Mouse (Mus musculus) megakaryocyte progenitor cell, adult 5-6 weeks (primary cell): ENCODE data around the gene Gm20388. TPM values are rescaled to one million over a fixed set of nuclear protein-coding genes. Genes with fewer than 3 reads are reported as not detected.

Experiments
- ATAC-seq: replicated peaks from 2 replicates; pipeline ENCODE4 v1.8.0; 2016; ENCODE audit warnings: mild to moderate bottlenecking, moderate TSS enrichment, inconsistent platforms; ENCODE audit not compliant: poor library complexity
- total RNA-seq, 2 experiments: library from RNA; stranded (forward) in 1 of 2; stranded (reverse) in 1 of 2; fragments of 157-497, 149-512 nt in 1 of 2; fragments of 200-1000 nt in 1 of 2; gene quantifications; 2 replicates each; pipeline versions ENCODE4 v1.2.3 to v1.2.4; 2015 to 2017

Gm20388 gene
- total RNA-seq, 2 experiments from 2014 or later = 18.6 TPM; not detected in 1

- no peak for ATAC-seq
These were observed 2882.9 kb downstream of the Gm20388 start for GRCm38 (mm10) chr8:122793375-122794174.

GRCm38 (mm10) chr8:122794175-122794454 is 2883.5 kb downstream of the Gm20388 start:
- no peak for ATAC-seq

- no peak for ATAC-seq
These were observed 2893.5 kb downstream of the Gm20388 start for GRCm38 (mm10) chr8:122803906-122804761.

- ATAC-seq = no peak
These were observed 2894.7 kb downstream of the Gm20388 start for GRCm38 (mm10) chr8:122805349-122805748.

- no peak for ATAC-seq
These were observed 2896.4 kb downstream of the Gm20388 start for GRCm38 (mm10) chr8:122806956-122807538.

GRCm38 (mm10) chr8:122807907-122808306 is 2897.3 kb downstream of the Gm20388 start:
- no peak for ATAC-seq

GRCm38 (mm10) chr8:122810376-122810775 is 2899.7 kb downstream of the Gm20388 start:
- ATAC-seq = no peak

- no peak for ATAC-seq
These were observed 2901.3 kb downstream of the Gm20388 start for GRCm38 (mm10) chr8:122811870-122812494.

GRCm38 (mm10) chr8:122812610-122813250 is 2902.1 kb downstream of the Gm20388 start:
- ATAC-seq = peak; percentile 76

GRCm38 (mm10) chr8:122814608-122815007 is 2904.0 kb downstream of the Gm20388 start:
- no peak for ATAC-seq

GRCm38 (mm10) chr8:122816965-122817364 is 2906.3 kb downstream of the Gm20388 start:
- no peak for ATAC-seq

GRCm38 (mm10) chr8:122817724-122818496 is 2907.3 kb downstream of the Gm20388 start:
- no peak for ATAC-seq

GRCm38 (mm10) chr8:122819776-122820175 is 2909.1 kb downstream of the Gm20388 start:
- ATAC-seq = no peak

GRCm38 (mm10) chr8:122824571-122824970 is 2913.9 kb downstream of the Gm20388 start:
- ATAC-seq = no peak

GRCm38 (mm10) chr8:122824986-122825385 is 2914.3 kb downstream of the Gm20388 start:
- ATAC-seq = no peak

GRCm38 (mm10) chr8:122825408-122825807 is 2914.8 kb downstream of the Gm20388 start:
- peak; percentile 27 for ATAC-seq

GRCm38 (mm10) chr8:122829396-122829795 is 2918.8 kb downstream of the Gm20388 start:
- ATAC-seq = no peak

GRCm38 (mm10) chr8:122830349-122831061 is 2919.9 kb downstream of the Gm20388 start:
- peak; percentile 93 for ATAC-seq

GRCm38 (mm10) chr8:122834416-122834815 is 2923.8 kb downstream of the Gm20388 start:
- no peak for ATAC-seq
